Mouse (Mus musculus) adrenal gland, postnatal 14 days (tissue): ENCODE measurements at regions not wholly inside any gene's neighbourhood (a gene's known extent, or its start where the extent isn't known, plus 50 kb on each side); places are given as distances from the start of the nearest gene placed in this dataset.
"Not testable (repeated sequence)": the region's sequence is repeated elsewhere in the genome, so short reads cannot be mapped to it uniquely, and the experiment has no call there.

ENCODE experiments used
- DNase-seq: peaks from one replicate; pipeline ENCODE4 v3.0.0; 2021; ENCODE audit warnings: mixed read lengths

DNA sequence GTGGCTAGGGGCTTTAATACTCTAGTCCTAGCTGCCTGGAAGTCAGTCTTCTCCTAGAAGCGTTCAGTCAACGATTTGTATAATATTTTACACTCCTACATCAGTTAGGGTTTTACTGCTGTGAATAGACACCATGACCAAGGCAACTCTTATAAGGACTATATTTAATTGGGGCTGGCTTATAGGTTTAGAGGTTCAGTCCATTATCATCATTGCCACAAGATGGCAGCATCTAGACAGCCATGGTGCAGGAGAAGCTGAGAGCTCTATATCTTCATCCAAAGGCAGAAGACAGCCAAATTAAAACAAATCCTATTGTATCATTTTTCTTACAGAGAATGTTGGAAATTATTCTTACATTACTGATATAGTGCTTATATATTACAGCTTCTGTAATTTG is 167.0 kb upstream of the Ndn start:
- peak; percentile 5 for DNase-seq

DNA sequence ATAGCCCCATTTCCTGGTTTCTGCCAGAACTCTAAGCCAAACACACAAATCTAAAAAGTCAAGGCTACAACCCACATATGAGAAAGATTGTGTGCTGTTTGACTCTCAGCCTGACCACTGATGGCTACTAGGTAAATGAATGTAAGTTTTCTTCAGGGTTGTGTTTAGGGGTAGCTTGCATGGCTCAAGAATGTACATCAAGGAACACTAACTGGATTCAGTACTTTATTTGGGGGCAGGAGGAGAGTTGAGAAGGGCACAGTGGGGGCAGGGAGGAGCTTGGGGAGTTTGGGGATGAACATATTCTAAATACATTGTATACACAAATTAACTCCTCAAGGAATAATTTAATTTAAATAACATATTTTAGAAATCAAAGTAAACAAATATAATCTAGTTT is 137.8 kb upstream of the Ndn start:
- no peak for DNase-seq

- peak; percentile 13 for DNase-seq
Measured at GRCm38 (mm10) chr7:62209117-62209700, 137.2 kb upstream of the Ndn start.

GRCm38 (mm10) chr7:62225184-62225583 is 121.2 kb upstream of the Ndn start:
- no peak for DNase-seq

DNA sequence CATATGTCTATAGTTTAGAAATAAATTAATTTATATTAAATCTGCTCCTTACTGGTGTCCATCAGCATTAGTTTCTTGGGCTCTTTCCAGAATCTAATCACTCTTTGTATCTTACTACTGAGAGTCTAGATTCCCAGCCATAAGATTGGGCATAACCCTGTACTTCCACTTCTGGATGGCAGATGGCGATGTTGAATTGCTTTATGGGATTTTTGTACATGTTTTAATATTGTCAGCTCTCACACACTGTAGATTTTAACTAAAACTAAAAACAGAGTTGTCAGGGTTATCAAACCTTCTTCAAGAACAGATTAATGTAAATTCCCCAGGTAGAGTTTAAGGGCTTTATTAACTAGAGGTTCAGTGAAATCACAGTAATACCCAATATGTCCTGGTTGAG is 118.6 kb upstream of the Ndn start:
- DNase-seq: peak; percentile 18

GRCm38 (mm10) chr7:62230713-62231112 is 115.7 kb upstream of the Ndn start:
- DNase-seq: no peak

GRCm38 (mm10) chr7:62231120-62231574 is 115.2 kb upstream of the Ndn start:
- peak; percentile 48 for DNase-seq

DNA sequence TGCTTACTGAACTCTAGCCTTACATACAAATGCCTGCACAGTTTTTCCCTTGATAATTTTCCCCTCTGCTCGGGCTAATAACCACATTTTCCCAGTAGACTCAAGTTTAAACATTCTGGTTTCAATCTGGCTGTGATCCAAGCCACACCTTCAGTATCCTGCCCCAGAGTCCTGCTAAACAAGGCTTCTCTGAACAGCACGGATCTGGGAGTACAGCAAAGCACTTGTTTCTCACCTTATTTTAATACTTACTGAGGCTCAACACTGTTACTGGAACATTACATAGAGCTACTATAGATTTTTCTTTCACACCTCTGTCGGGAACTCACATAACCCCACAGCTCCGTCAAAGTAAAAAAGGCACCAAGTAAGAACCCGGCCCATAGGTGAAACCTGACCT is 114.3 kb upstream of the Ndn start:
- DNase-seq: peak; percentile 24

DNA sequence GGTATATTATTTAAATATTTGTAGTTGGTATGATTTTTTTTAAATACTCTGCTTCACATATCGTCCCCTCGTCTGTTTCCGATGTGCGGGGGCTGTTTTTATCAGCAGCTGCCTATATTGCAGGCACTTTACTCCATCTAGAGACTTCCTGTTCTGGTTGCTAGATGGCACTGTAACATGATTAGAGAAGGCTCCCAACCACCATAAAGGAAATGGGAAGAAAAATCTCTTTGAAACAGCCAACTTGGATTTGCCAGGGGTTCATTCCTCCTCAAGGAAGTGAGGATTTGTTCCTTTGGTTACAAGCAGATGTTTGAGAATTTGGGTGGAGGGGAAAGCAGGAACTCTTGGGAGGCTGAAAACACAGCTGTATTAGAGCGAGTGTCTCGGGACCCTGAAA is 112.3 kb upstream of the Ndn start:
- no peak for DNase-seq

- no peak for DNase-seq
Measured at GRCm38 (mm10) chr7:62235766-62236165, 110.6 kb upstream of the Ndn start.

GRCm38 (mm10) chr7:62261688-62262114 is 84.7 kb upstream of the Ndn start:
- DNase-seq: no peak

DNA sequence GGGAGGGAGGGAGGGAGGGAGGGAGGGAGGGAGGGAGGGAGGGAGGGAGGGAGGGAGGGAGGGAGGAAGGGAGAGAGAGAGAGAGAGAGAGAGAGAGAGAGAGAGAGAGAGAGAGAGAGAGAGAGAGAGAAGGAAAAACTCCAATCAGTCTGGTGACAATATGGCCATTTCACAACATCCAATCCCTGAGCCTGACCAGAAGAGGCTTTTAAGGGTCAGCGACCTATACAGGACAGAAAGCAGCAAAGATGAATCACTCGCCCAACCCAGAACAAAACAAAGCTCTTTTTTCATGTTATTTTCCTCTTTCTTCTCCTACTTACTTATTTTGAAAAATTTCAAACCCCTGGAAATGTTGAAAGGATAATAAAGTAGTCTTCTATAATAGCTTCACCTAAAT is 84.2 kb upstream of the Ndn start:
- not testable (repeated sequence) for DNase-seq

DNA sequence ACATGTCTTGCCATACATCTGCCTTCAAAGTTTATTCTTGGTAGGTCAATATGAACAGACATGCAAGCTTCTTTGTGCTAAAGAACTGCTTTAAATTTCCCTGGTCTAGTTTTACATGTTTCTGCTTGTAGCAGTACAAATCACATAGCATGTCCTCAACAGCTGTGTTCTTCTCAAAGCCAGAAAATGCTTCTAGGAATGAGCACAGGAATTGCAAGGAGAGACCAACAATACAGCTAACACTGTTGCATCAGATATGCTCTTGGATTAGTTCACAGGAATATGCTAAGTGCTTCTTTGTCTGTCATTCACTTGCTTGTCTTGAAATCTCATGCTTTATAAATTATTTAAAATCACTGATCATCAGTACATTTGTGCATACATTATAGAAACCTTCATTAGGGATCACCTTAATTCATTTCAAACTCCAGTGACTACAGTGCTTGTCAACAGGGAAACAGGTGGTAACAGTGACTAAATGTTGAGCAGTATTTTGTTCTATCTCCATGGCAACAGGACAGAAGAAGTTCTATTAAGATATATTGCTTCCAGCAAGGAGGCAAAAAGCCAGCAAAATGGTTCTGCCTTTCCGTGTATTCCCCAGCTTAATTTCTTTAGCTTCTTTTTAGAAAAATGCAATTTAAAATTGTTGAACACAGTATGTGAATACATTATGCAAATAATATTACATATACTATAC is 77.1 kb upstream of the Ndn start:
- no peak for DNase-seq

GRCm38 (mm10) chr7:62276219-62276618 is 70.2 kb upstream of the Ndn start:
- DNase-seq: no peak

GRCm38 (mm10) chr7:62278492-62278891 is 67.9 kb upstream of the Ndn start:
- DNase-seq: no peak

GRCm38 (mm10) chr7:62279022-62279421 is 67.3 kb upstream of the Ndn start:
- no peak for DNase-seq
